Mouse (Mus musculus) gastrocnemius, postnatal 36 days (tissue): Measurements from ENCODE around the gene Lrrn3. TPM values are rescaled to one million over a fixed set of nuclear protein-coding genes. Genes with fewer than 3 reads are reported as not detected.

Experiments
- DNase-seq, 2 experiments: peaks; one replicate each; pipeline ENCODE4 v3.0.0; 2022
- intact Hi-C: fragments of 180-260 bp; cut with DNase I; formaldehyde crosslinking; loops from one replicate; pipeline ENCODE4 v1.15.1; 2025
- long read RNA-seq, 2 experiments: library from polyadenylated mRNA; stranded (forward); transcript quantifications; one replicate each; pipeline ENCODE4 v2.0.0; 2021
- total RNA-seq, 2 experiments: library from RNA; stranded (reverse); gene quantifications; 2 replicates each; pipeline ENCODE4 v1.2.3; 2021

Lrrn3 gene
- under 1 TPM; 0.23 to 0.25 TPM for total RNA-seq
- long read RNA-seq, experiment 1, partial matches to known transcripts: 0 of 1 reads
- long read RNA-seq, experiment 1, other reads (novel, unspliced or antisense): 1 of 1 reads
- long read RNA-seq, experiment 2: 0 reads

- intact Hi-C loops: loop anchor here (5.0 kb wide), 2 partner anchors 374 to 649 kb away; no protein-coding TSS in a partner anchor
- no peak for DNase-seq
Observed at GRCm38 (mm10) chr12:41486331-41486730, at the start of gene Lrrn3. Gene Lrrn3, minus strand, starts transcription at chr12:41486431.

DNA sequence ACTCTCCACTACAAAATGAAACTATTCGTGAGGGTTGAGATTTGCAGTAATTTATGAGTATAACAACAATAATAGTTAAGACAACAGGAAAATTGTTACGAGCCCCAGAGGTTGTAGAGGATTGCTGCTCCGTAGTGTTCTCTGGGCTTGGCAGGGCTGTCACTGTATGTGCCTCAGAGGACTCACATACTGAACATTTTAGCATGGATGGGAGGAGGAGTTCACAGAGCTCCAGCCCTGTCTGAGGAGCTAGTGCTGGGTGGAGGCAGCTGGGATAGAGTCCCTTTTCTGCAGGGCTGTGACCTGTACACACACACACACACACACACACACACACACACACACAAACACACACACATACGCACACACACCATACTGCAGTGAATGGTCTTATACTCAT, 42.2 kb upstream of the Lrrn3 start:
- intact Hi-C loops: no loop called here
- no peak for DNase-seq

DNA sequence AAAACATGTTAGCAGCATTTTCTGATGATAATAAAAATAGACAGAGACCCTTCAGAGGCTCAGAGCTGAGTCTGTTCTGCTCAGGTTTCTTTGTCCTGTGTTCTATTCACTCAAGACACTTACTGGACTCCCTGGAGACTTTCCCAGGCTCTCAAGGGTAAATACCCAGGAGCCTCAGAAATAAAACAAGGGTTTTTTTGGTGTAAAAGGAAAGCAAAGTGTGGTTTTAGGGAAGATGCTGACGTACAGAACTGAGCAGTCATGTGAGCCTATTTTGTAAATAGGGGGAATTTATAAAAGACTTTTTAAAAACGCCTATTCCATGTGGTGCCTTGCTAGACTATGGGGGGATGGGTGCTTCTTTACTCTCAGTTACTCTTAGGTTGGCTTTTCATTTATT, 40.5 kb upstream of the Lrrn3 start:
- no peak for DNase-seq
- intact Hi-C loops: no loop called here

DNA sequence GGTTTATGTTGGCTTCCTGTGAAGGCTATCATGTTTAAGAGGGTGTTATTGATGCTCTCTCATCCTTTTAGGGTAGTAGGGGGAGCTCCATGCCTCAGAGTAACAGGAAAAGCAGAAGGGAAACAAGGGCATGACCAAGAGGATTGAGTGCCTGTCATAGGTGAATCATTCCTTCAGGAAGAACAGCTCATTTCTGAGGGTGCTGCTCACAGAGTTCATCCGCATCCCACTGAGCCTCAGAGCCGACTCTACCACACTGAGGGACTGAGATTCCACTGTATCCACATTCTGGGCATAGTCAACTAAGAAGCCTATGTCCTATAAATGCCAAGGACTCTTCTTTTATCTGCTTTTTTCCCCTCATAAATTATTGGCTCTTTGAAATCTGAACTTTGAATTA, 35.4 kb upstream of the Lrrn3 start:
- intact Hi-C loops: no loop called here
- DNase-seq: no peak

DNA sequence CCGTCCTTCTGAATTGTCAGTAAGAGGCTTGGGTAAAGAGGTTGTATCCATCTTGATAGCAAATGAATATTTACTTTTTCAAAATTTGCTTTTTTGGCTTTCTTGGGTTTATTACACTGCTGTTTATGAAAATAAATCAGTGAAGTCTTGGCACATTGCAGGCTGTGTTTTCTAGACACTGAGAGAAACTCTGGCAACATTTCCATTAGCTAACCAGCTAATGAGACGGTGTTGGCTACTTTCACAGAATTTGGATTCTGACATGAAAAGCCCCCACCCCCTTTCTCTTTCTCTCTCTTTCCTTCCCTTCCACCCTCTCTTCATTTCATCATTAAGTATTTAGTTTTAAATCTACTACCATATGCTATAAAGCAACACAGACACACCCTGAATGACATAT, 34.1 kb upstream of the Lrrn3 start:
- no peak for DNase-seq
- intact Hi-C loops: no loop called here

- intact Hi-C loops: no loop called here
- DNase-seq: no peak
Observed at GRCm38 (mm10) chr12:41518897-41519296, 32.7 kb upstream of the Lrrn3 start.

GRCm38 (mm10) chr12:41510588-41510987, 24.4 kb upstream of the Lrrn3 start:
- intact Hi-C loops: no loop called here
- no peak for DNase-seq

- no peak for DNase-seq
Observed at GRCm38 (mm10) chr12:41508610-41509009, 22.4 kb upstream of the Lrrn3 start.

DNA sequence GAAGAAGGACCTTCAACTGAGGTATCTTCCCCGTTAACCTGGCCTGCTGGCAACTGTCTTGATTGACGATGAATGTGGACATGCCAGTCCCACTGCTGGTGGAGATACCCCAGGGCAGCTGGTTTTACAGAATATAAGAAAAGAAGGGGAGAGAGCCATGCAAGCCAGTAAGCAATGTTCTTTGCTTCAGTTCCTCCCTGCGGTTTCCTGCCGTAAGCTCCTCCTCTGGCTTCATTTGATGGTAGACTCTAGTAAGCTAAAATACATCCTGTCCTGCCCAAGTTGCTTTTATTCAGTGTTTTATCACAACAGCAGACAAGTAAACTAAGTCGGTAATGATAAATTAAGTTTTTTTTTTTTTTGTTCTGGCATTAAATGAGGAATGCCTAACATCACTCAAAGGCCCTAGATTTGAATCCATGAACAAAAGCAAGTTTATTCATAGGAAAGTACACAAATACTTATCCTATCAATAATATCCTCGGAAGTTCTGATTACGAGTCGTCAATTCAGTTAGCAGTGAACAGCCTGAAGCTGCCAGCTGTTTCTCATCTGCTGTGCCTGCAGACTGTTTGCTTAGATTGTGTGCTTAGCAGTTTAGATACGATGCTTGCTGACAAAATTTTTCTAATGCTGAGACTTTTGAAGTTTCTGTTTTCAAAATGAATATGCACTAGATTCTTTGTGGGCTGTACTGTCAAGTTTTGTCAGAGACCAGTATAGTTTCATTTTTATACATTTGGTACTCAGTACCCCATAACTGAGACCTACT, 14.0 kb upstream of the Lrrn3 start:
- intact Hi-C loops: no loop called here

More at GRCm38 (mm10) chr12:41508610-41509009, 22.4 kb upstream of the Lrrn3 start:
- intact Hi-C loops: no loop called here

DNA sequence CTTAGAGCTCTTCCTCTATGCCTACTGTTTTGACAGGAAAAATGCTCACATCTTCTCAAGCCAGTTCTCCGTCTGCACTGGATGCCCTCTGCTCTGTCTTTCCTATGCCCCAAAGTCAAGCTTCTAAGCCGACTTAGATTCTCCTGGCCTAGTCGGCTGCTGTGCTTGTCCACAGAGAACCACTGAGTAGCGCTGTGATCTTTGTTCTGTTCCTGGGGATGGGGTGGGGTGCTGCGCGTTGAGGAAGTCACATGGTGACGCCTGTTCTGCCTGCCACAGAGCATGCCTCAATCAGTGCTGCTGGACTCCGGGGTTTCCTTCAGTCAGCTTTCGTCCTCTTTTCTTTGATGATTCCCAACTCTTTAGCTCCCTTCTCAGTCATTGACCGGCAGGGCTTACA, 8.4 kb upstream of the Lrrn3 start:
- DNase-seq: no peak
- intact Hi-C loops: no loop called here

More for the DNA sequence above, 14.0 kb upstream of the Lrrn3 start:
- no peak for DNase-seq

- intact Hi-C loops: loop anchor here (5.0 kb wide), 2 partner anchors 375 to 650 kb away; no protein-coding TSS in a partner anchor
- DNase-seq: no peak
Observed at GRCm38 (mm10) chr12:41487005-41487404, 774 bp upstream of the Lrrn3 start.

- DNase-seq: peak in 1 of 2 experiments; percentile 17
- intact Hi-C loops: loop anchor here (5.0 kb wide), 2 partner anchors 373 to 648 kb away; no protein-coding TSS in a partner anchor
Observed at GRCm38 (mm10) chr12:41485512-41486215, 567 bp downstream of the Lrrn3 start.

DNA sequence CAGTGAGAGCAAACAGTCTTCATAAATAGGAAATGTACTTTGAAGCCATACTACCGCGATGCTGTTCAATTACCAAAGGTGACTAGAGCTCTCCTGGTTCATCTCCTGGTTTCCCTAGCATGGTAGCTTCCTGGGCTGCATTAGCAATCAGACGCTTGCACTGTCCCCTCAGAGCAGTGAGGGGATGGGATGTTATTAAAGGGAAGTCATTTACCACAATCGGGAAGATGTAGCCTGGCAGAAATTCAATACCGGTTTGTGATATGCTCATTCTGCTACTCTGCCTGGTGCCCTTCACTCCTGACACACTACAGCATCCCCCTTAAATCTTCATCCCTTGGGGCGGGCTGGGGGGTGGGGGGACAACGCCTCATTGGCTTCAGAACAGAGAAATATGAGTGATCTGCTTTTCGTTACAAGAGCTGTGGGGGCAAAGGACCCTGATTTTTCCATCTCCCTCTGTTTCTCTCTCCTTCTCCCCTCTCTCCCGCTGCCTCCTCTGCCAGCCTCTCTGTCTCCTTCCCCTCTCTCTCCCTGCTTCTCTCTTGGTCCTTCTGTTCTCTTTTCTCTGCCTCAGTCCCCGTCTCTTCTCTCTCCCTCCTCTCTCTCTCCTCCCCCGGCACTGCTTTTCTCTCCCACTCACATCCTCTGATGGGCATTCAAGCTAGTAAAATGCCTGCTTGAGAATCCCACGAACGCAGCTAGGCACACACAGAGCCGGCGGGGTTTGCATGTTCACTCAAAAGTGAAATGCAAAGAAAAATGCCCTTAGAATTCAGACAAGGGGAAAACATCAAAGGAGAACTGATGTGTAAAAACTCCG, 1.3 kb downstream of the Lrrn3 start:
- DNase-seq: no peak
- intact Hi-C loops: loop anchor here (5.0 kb wide), 2 partner anchors 373 to 648 kb away; no protein-coding TSS in a partner anchor

- intact Hi-C loops: no loop called here
- DNase-seq: no peak
Observed at GRCm38 (mm10) chr12:41483593-41484451, 2.4 kb downstream of the Lrrn3 start.

- DNase-seq: no peak
- intact Hi-C loops: no loop called here
Observed at GRCm38 (mm10) chr12:41483091-41483592, 3.1 kb downstream of the Lrrn3 start.

DNA sequence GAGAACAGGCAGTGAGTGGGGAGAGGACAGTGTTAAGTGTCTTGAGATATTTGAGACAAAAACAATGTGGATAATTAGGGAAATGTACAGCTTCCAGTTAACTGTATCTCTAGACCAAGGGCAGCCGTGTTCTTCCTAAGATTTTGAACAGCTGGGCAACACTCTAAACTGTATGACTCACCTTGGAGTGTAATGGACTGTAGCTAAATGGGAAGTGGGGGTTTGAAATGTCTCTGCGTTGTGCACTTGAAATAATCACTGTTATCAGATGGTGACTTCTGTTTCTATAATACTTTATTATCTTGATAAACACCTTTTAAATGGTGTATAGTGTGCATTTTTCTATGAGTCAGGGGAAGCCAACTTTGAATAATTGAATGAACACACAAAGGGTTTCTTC, 4.7 kb downstream of the Lrrn3 start:
- intact Hi-C loops: no loop called here
- DNase-seq: no peak

GRCm38 (mm10) chr12:41469096-41469801, 17.0 kb downstream of the Lrrn3 start:
- DNase-seq: no peak
- intact Hi-C loops: no loop called here

GRCm38 (mm10) chr12:41468374-41468991, 17.7 kb downstream of the Lrrn3 start:
- intact Hi-C loops: no loop called here
- DNase-seq: no peak
